Mouse (Mus musculus): ENCODE results near the gene Rhox3c. TPM values are rescaled to one million over a fixed set of nuclear protein-coding genes. Genes with fewer than 3 reads are reported as not detected.

The Rhox3c gene
- not detected in 2 replicates for polyA plus RNA-seq (2012; rRNA removed)

DNA sequence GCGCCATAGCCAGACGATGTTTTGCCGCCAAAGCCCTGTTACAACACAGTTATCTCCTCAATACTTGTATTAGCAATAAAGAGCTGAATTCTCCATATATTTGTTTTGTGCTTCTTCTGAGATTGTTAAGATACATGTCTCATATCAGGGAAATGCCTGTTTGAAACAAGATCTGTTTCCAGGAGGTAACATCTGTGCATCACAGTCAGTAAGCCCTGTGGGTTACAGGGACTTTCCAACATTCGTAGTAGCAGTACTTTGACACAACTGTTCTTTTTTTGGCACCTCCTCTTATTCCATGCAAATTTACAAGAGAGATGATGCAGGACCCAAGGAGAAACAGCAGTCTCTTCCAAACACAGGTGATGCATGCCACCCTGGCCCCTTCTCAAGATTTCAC lies at the start of gene Rhox3c:
Gene Rhox3c, plus strand, starts transcription at position 301 of the 400 bp plus-strand sequence.

GRCm38 (mm10) chrX:37411767-37412166 lies 46.6 kb upstream of the Rhox3c start, which contains the start of gene Rhox2b:
Rhox2b (plus strand) TSS chrX:37412067.

GRCm38 (mm10) chrX:37432194-37432593 lies 26.2 kb upstream of the Rhox3c start, which contains the start of gene Rhox4b:
Rhox4b (plus strand) TSS chrX:37432494.

GRCm38 (mm10) chrX:37453380-37453779 lies 5.0 kb upstream of the Rhox3c start, which contains the start of gene Rhox2c:
Rhox2c (plus strand) TSS chrX:37453680.

DNA sequence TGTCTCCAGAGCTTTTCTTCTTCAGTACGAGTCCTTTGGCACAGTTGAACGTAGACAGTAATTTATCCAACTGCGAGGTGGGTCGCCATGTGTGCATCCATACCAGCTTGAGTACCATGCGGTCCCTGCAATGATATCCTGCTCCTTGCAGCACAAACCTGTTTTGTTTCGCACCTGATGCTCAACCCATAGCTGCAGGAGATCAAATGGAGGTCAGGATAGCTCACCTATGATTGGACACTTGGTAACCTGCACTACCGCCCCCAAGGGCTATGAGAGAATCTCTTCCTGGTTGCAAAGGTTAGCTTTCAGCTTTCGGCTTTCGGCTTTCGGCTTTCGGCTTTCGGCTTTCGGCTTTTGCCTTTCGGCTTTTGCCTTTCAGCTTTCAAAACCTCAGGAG lies 21.7 kb downstream of the Rhox3c start, which contains the start of gene Rhox4c:
Gene Rhox4c, plus strand, starts transcription at position 301 of the 400 bp plus-strand sequence.

DNA sequence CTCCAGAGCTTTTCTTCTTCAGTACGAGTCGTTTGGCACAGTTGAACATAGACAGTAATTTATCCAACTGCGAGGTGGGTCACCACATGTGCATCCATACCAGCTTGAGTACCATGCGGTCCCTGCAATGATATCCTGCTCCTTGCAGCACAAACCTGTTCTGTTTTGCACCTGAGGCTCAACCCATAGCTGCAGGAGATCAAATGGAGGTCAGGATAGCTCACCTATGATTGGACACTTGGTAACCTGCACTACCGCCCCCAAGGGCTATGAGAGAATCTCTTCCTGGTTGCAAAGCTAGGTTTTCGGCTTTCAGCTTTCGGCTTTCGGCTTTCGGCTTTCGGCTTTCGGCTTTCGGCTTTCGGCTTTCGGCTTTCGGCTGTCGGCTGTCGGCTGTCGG lies 55.7 kb downstream of the Rhox3c start, which contains the start of gene Rhox4d:
Gene Rhox4d, plus strand, starts transcription at position 301 of the 400 bp plus-strand sequence.

Other genes with a start within 250 kb of the Rhox3c start
- 0.03 TPM in 1 of 2 replicates, not detected in the other for gene Gm9, start 247.5 kb upstream of the Rhox3c start, polyA plus RNA-seq (2012; rRNA removed)
- gene Rhox1, start 236.3 kb upstream of the Rhox3c start, polyA plus RNA-seq (2012; rRNA removed): not detected in 2 replicates
- gene Rhox2a, start 213.6 kb upstream of the Rhox3c start, polyA plus RNA-seq (2012; rRNA removed): not detected in 2 replicates
- gene Rhox3a, start 208.7 kb upstream of the Rhox3c start, polyA plus RNA-seq (2012; rRNA removed): not detected in 2 replicates
- gene Rhox4a, start 193.2 kb upstream of the Rhox3c start, polyA plus RNA-seq (2012; rRNA removed): not detected in 2 replicates
- gene Rhox3a2, start 78.6 kb upstream of the Rhox3c start, polyA plus RNA-seq (2012; rRNA removed): not detected in 2 replicates
- gene Rhox4a2, start 67.7 kb upstream of the Rhox3c start, polyA plus RNA-seq (2012; rRNA removed): not detected in 2 replicates
- gene Rhox2b, start 46.5 kb upstream of the Rhox3c start, polyA plus RNA-seq (2012; rRNA removed): not detected in 2 replicates
- 0.02 TPM in 1 of 2 replicates, not detected in the other for gene Rhox4b, start 26.1 kb upstream of the Rhox3c start, polyA plus RNA-seq (2012; rRNA removed)
- gene Rhox2c, start 4.9 kb upstream of the Rhox3c start, polyA plus RNA-seq (2012; rRNA removed): not detected in 2 replicates
- gene Rhox4c, start 21.8 kb downstream of the Rhox3c start, polyA plus RNA-seq (2012; rRNA removed): not detected in 2 replicates
- not detected in 2 replicates for gene Rhox2d, start 34.8 kb downstream of the Rhox3c start, polyA plus RNA-seq (2012; rRNA removed)
- gene Rhox4d, start 55.8 kb downstream of the Rhox3c start, polyA plus RNA-seq (2012; rRNA removed): not detected in 2 replicates
- gene Rhox2e, start 71.9 kb downstream of the Rhox3c start, polyA plus RNA-seq (2012; rRNA removed): not detected in 2 replicates
- gene Rhox3e, start 83.4 kb downstream of the Rhox3c start, polyA plus RNA-seq (2012; rRNA removed): not detected in 2 replicates
- not detected in 2 replicates for gene Rhox4e, start 98.8 kb downstream of the Rhox3c start, polyA plus RNA-seq (2012; rRNA removed)
- gene Rhox2f, start 112.8 kb downstream of the Rhox3c start, polyA plus RNA-seq (2012; rRNA removed): not detected in 2 replicates
- not detected in 2 replicates for gene Rhox3f, start 122.4 kb downstream of the Rhox3c start, polyA plus RNA-seq (2012; rRNA removed)
- gene Rhox4f, start 149.1 kb downstream of the Rhox3c start, polyA plus RNA-seq (2012; rRNA removed): not detected in 2 replicates
- gene Rhox3g, start 170.0 kb downstream of the Rhox3c start, polyA plus RNA-seq (2012; rRNA removed): not detected in 2 replicates
- gene Rhox2g, start 184.9 kb downstream of the Rhox3c start, polyA plus RNA-seq (2012; rRNA removed): not detected in 2 replicates
- not detected in 2 replicates for gene Rhox4g, start 192.7 kb downstream of the Rhox3c start, polyA plus RNA-seq (2012; rRNA removed)
- gene Rhox3h, start 210.2 kb downstream of the Rhox3c start, polyA plus RNA-seq (2012; rRNA removed): not detected in 2 replicates
- not detected in 2 replicates for gene Rhox2h, start 214.7 kb downstream of the Rhox3c start, polyA plus RNA-seq (2012; rRNA removed)

All from liver, embryonic 14 days (tissue).